Mouse (Mus musculus): ENCODE data around the gene Agpat4. TPM values are rescaled to one million over a fixed set of nuclear protein-coding genes. Genes with fewer than 3 reads are reported as not detected.
A peak's percentile ranks its signal among the peaks of the same experiment; 100 is the strongest.

The Agpat4 gene
- 5.8 and 6.9 TPM in 2 replicates for polyA plus RNA-seq (2015; fragmentation: Nextera tagmentation; extraction: Ambion mirVana)

- peak; percentile 44; the same call in 1 of the 2 replicates for ATAC-seq
- under 1% methylated on average over 13 of the region's 13 CpGs for WGBS
- TF ChIP-seq CTCF (IDR thresholded peaks at IDR 0.05; ENCODE audit: low read depth) = no peak
- peak within 1 kb of the TSS; percentile 57 for H3K4me3 ChIP-seq (ENCODE audit: low read depth, low read length)
- no peaks in the 10 kb centered on the region for H3K9me3 ChIP-seq (ENCODE audit: control insufficient read depth)
- no peaks in the 10 kb centered on the region for H3K4me1 ChIP-seq (replicated peaks; ENCODE audit: control insufficient read depth, insufficient read depth, low read length)
- H3K9ac ChIP-seq (ENCODE audit: low read depth, low read length) = peak within 1 kb of the TSS; percentile 51
- H3K27me3 ChIP-seq (replicated peaks; ENCODE audit: control insufficient read depth, insufficient read depth, low read length) = no peaks in the 10 kb centered on the region
- peak within 1 kb of the TSS; percentile 68 for H3K27ac ChIP-seq (ENCODE audit: low read depth, low read length)
- peak within 1 kb of the TSS; percentile 80 for H3K4me2 ChIP-seq (replicated peaks; ENCODE audit: low read depth)
- no peaks in the 10 kb centered on the region for H3K36me3 ChIP-seq (ENCODE audit: control insufficient read depth, insufficient read depth)
Observed at GRCm38 (mm10) chr17:12118561-12118925, at the start of gene Agpat4. Gene Agpat4, plus strand, starts transcription at chr17:12118704.

- no peak overlapping the region for H3K4me2 ChIP-seq (replicated peaks; ENCODE audit: low read depth)
- H3K9ac ChIP-seq (ENCODE audit: low read depth, low read length) = no peak overlapping the region
- H3K4me3 ChIP-seq (ENCODE audit: low read depth, low read length) = no peak overlapping the region
- H3K9me3 ChIP-seq (ENCODE audit: control insufficient read depth) = no peaks in the 10 kb centered on the region
- no peak for ATAC-seq
- H3K36me3 ChIP-seq (ENCODE audit: control insufficient read depth, insufficient read depth) = no peaks in the 10 kb centered on the region
- H3K27ac ChIP-seq (ENCODE audit: low read depth, low read length) = no peak overlapping the region
- no peaks in the 10 kb centered on the region for H3K27me3 ChIP-seq (replicated peaks; ENCODE audit: control insufficient read depth, insufficient read depth, low read length)
- no peak for TF ChIP-seq CTCF (IDR thresholded peaks at IDR 0.05; ENCODE audit: low read depth)
- WGBS = 69% methylated on average over 2 of the region's 2 CpGs
- no peaks in the 10 kb centered on the region for H3K4me1 ChIP-seq (replicated peaks; ENCODE audit: control insufficient read depth, insufficient read depth, low read length)
Observed at GRCm38 (mm10) chr17:12076816-12077215, 41.7 kb upstream of the Agpat4 start.

- no peaks in the 10 kb centered on the region for H3K4me1 ChIP-seq (replicated peaks; ENCODE audit: control insufficient read depth, insufficient read depth, low read length)
- no peak for TF ChIP-seq CTCF (IDR thresholded peaks at IDR 0.05; ENCODE audit: low read depth)
- H3K9ac ChIP-seq (ENCODE audit: low read depth, low read length) = no peak overlapping the region
- no peak overlapping the region for H3K27ac ChIP-seq (ENCODE audit: low read depth, low read length)
- H3K4me2 ChIP-seq (replicated peaks; ENCODE audit: low read depth) = 0 out of 2 replicates have a peak overlapping the region, but pooled peaks have one; percentile 21
- WGBS = 35% methylated on average over 20 of the region's 20 CpGs
- H3K36me3 ChIP-seq (ENCODE audit: control insufficient read depth, insufficient read depth) = no peaks in the 10 kb centered on the region
- no peak overlapping the region for H3K4me3 ChIP-seq (ENCODE audit: low read depth, low read length)
- no peak for ATAC-seq
- no peaks in the 10 kb centered on the region for H3K9me3 ChIP-seq (ENCODE audit: control insufficient read depth)
- no peaks in the 10 kb centered on the region for H3K27me3 ChIP-seq (replicated peaks; ENCODE audit: control insufficient read depth, insufficient read depth, low read length)
Observed at GRCm38 (mm10) chr17:12080656-12081495, 37.6 kb upstream of the Agpat4 start.

- H3K4me2 ChIP-seq (replicated peaks; ENCODE audit: low read depth) = no peak overlapping the region
- no peak for ATAC-seq
- no peaks in the 10 kb centered on the region for H3K4me1 ChIP-seq (replicated peaks; ENCODE audit: control insufficient read depth, insufficient read depth, low read length)
- H3K36me3 ChIP-seq (ENCODE audit: control insufficient read depth, insufficient read depth) = no peaks in the 10 kb centered on the region
- 89% methylated on average over 5 of the region's 5 CpGs for WGBS
- no peaks in the 10 kb centered on the region for H3K27me3 ChIP-seq (replicated peaks; ENCODE audit: control insufficient read depth, insufficient read depth, low read length)
- no peak for TF ChIP-seq CTCF (IDR thresholded peaks at IDR 0.05; ENCODE audit: low read depth)
- H3K9me3 ChIP-seq (ENCODE audit: control insufficient read depth) = no peaks in the 10 kb centered on the region
- H3K9ac ChIP-seq (ENCODE audit: low read depth, low read length) = no peak overlapping the region
- H3K27ac ChIP-seq (ENCODE audit: low read depth, low read length) = no peak overlapping the region
- H3K4me3 ChIP-seq (ENCODE audit: low read depth, low read length) = no peak overlapping the region
Observed at GRCm38 (mm10) chr17:12082201-12082600, 36.3 kb upstream of the Agpat4 start.

- no peak overlapping the region for H3K27ac ChIP-seq (ENCODE audit: low read depth, low read length)
- H3K4me3 ChIP-seq (ENCODE audit: low read depth, low read length) = no peak overlapping the region
- no peak for ATAC-seq
- WGBS = 77% methylated on average over 5 of the region's 5 CpGs
- no peaks in the 10 kb centered on the region for H3K9me3 ChIP-seq (ENCODE audit: control insufficient read depth)
- H3K27me3 ChIP-seq (replicated peaks; ENCODE audit: control insufficient read depth, insufficient read depth, low read length) = no peaks in the 10 kb centered on the region
- no peak overlapping the region for H3K9ac ChIP-seq (ENCODE audit: low read depth, low read length)
- H3K36me3 ChIP-seq (ENCODE audit: control insufficient read depth, insufficient read depth) = no peaks in the 10 kb centered on the region
- no peaks in the 10 kb centered on the region for H3K4me1 ChIP-seq (replicated peaks; ENCODE audit: control insufficient read depth, insufficient read depth, low read length)
- TF ChIP-seq CTCF (IDR thresholded peaks at IDR 0.05; ENCODE audit: low read depth) = no peak
- H3K4me2 ChIP-seq (replicated peaks; ENCODE audit: low read depth) = no peak overlapping the region
Observed at GRCm38 (mm10) chr17:12090261-12090927, 28.1 kb upstream of the Agpat4 start.

GRCm38 (mm10) chr17:12092901-12093564 is 25.5 kb upstream of the Agpat4 start:
- no peak overlapping the region for H3K4me3 ChIP-seq (ENCODE audit: low read depth, low read length)
- WGBS = 84% methylated on average over 6 of the region's 6 CpGs
- no peak overlapping the region for H3K9ac ChIP-seq (ENCODE audit: low read depth, low read length)
- H3K9me3 ChIP-seq (ENCODE audit: control insufficient read depth) = no peaks in the 10 kb centered on the region
- H3K27me3 ChIP-seq (replicated peaks; ENCODE audit: control insufficient read depth, insufficient read depth, low read length) = no peaks in the 10 kb centered on the region
- no peak overlapping the region for H3K4me2 ChIP-seq (replicated peaks; ENCODE audit: low read depth)
- no peak for TF ChIP-seq CTCF (IDR thresholded peaks at IDR 0.05; ENCODE audit: low read depth)
- no peak overlapping the region for H3K27ac ChIP-seq (ENCODE audit: low read depth, low read length)
- no peaks in the 10 kb centered on the region for H3K36me3 ChIP-seq (ENCODE audit: control insufficient read depth, insufficient read depth)
- no peak for ATAC-seq
- H3K4me1 ChIP-seq (replicated peaks; ENCODE audit: control insufficient read depth, insufficient read depth, low read length) = no peaks in the 10 kb centered on the region
